Mouse (Mus musculus) midbrain, embryonic 10.5 days (tissue): ENCODE results near the gene Ripor2. TPM values are rescaled to one million over a fixed set of nuclear protein-coding genes. Genes with fewer than 3 reads are reported as not detected.

Source experiments
- DNase-seq: peaks from one replicate; pipeline ENCODE4 v3.0.0-alpha.2; 2017; ENCODE audit warnings: low spot score
- H3K27ac ChIP-seq: fragments of 300-500 bp; sonication (generic); replicated peaks from 2 replicates; pipeline ENCODE4 v1.5.1; 2016; ENCODE audit warnings: mild to moderate bottlenecking
- H3K27me3 ChIP-seq: fragments of 300-500 bp; sonication (generic); 2 replicates; pipeline ENCODE4 v1.6.1; 2016; ENCODE audit warnings: low read depth, mild to moderate bottlenecking; ENCODE audit not compliant: poor library complexity, severe bottlenecking
- H3K36me3 ChIP-seq: fragments of 300-500 bp; sonication (generic); 2 replicates; pipeline ENCODE4 v1.6.1; 2016; ENCODE audit warnings: mild to moderate bottlenecking, moderate library complexity
- H3K4me1 ChIP-seq: fragments of 300-500 bp; sonication (generic); 2 replicates; pipeline ENCODE4 v1.6.1; 2016
- H3K4me3 ChIP-seq: fragments of 300-500 bp; sonication (generic); 2 replicates; pipeline ENCODE4 v1.5.1; 2016; ENCODE audit warnings: mild to moderate bottlenecking, moderate library complexity
- H3K9me3 ChIP-seq: fragments of 300-500 bp; sonication (generic); replicated peaks from 2 replicates; pipeline ENCODE4 v1.6.1; 2016; ENCODE audit warnings: mild to moderate bottlenecking
- WGBS: fragments of 180-500 bp; shearing (Covaris S2); methylation state at CpG from one replicate; pipeline ENCODE4 v1.1.7; 2016; 5-methylcytosine and 5-hydroxymethylcytosine counted together
- polyA plus RNA-seq: library from polyadenylated mRNA; unstranded; fragments of >200 nt; fragmentation: Nextera tagmentation; extraction: Ambion mirVana; gene quantifications from 2 replicates; pipeline ENCODE4 v1.2.1, GENCODE M21; 2016

Gene Ripor2
- polyA plus RNA-seq, 1 experiment from 2014 or later: 3.5 TPM

- no peaks in the 10 kb centered on the region for H3K9me3 ChIP-seq
- no peaks in the 10 kb centered on the region for H3K36me3 ChIP-seq
- WGBS: 89% methylated on average over 9 of the region's 9 CpGs
- peaks cover 28% of the 10 kb centered on the region for H3K4me1 ChIP-seq
- no peak overlapping the region for H3K4me3 ChIP-seq
- H3K27me3 ChIP-seq: peaks cover 13% of the 10 kb centered on the region
- H3K27ac ChIP-seq: no peak overlapping the region
- no peak for DNase-seq
These were observed 134.5 kb downstream of the Ripor2 start for GRCm38 (mm10) chr13:24716441-24716840.

- 80% methylated on average over 7 of the region's 7 CpGs for WGBS
- no peak overlapping the region for H3K27ac ChIP-seq
- peaks cover 28% of the 10 kb centered on the region for H3K4me1 ChIP-seq
- H3K9me3 ChIP-seq: no peaks in the 10 kb centered on the region
- no peak overlapping the region for H3K4me3 ChIP-seq
- DNase-seq: no peak
- no peaks in the 10 kb centered on the region for H3K36me3 ChIP-seq
- H3K27me3 ChIP-seq: peaks cover 12% of the 10 kb centered on the region
These were observed 135.7 kb downstream of the Ripor2 start for GRCm38 (mm10) chr13:24717677-24718076.

- H3K4me3 ChIP-seq: no peak overlapping the region
- WGBS: 84% methylated on average over 10 of the region's 10 CpGs
- H3K27me3 ChIP-seq: peaks cover 3% of the 10 kb centered on the region; the same call in 1 of the 2 replicates
- peaks cover 12% of the 10 kb centered on the region for H3K4me1 ChIP-seq
- no peak overlapping the region for H3K27ac ChIP-seq
- H3K36me3 ChIP-seq: no peaks in the 10 kb centered on the region
- no peaks in the 10 kb centered on the region; the same call in 1 of the 2 replicates for H3K9me3 ChIP-seq
- DNase-seq: no peak
These were observed 139.5 kb downstream of the Ripor2 start for GRCm38 (mm10) chr13:24721502-24721901.

- H3K9me3 ChIP-seq: no peaks in the 10 kb centered on the region; the same call in 1 of the 2 replicates
- H3K27ac ChIP-seq: no peak overlapping the region
- H3K4me3 ChIP-seq: no peak overlapping the region
- no peak for DNase-seq
- peaks cover 3% of the 10 kb centered on the region; the same call in 1 of the 2 replicates for H3K27me3 ChIP-seq
- H3K36me3 ChIP-seq: no peaks in the 10 kb centered on the region
- peaks cover 19% of the 10 kb centered on the region for H3K4me1 ChIP-seq
- WGBS: 65% methylated on average over 8 of the region's 8 CpGs
These were observed 141.9 kb downstream of the Ripor2 start for GRCm38 (mm10) chr13:24723699-24724394.

- Histone ChIP-seq H3K27ac (no peak overlapping the region), H3K4me3 (no peak overlapping the region), H3K36me3 (no peaks in the 10 kb centered on the region), H3K4me1 (peaks cover 19% of the 10 kb centered on the region), H3K9me3 (no peaks in the 10 kb centered on the region; the same call in 1 of the 2 replicates), H3K27me3 (peaks cover 3% of the 10 kb centered on the region; the same call in 1 of the 2 replicates)
- 61% methylated on average over 4 of the region's 4 CpGs for WGBS
- no peak for DNase-seq
These were observed 142.4 kb downstream of the Ripor2 start for GRCm38 (mm10) chr13:24724395-24724759.

- peaks cover 3% of the 10 kb centered on the region; the same call in 1 of the 2 replicates for H3K27me3 ChIP-seq
- H3K9me3 ChIP-seq: no peaks in the 10 kb centered on the region; the same call in 1 of the 2 replicates
- DNase-seq: no peak
- H3K36me3 ChIP-seq: no peaks in the 10 kb centered on the region
- H3K4me1 ChIP-seq: peaks cover 16% of the 10 kb centered on the region
- H3K4me3 ChIP-seq: no peak overlapping the region
- 89% methylated on average over 5 of the region's 5 CpGs for WGBS
- no peak overlapping the region for H3K27ac ChIP-seq
These were observed 147.1 kb downstream of the Ripor2 start for GRCm38 (mm10) chr13:24729128-24729527.

- H3K27ac ChIP-seq: no peak overlapping the region
- no peaks in the 10 kb centered on the region for H3K27me3 ChIP-seq
- no peak for DNase-seq
- H3K4me1 ChIP-seq: no peaks in the 10 kb centered on the region
- H3K36me3 ChIP-seq: no peaks in the 10 kb centered on the region
- 90% methylated on average over 5 of the region's 5 CpGs for WGBS
- no peaks in the 10 kb centered on the region for H3K9me3 ChIP-seq
- H3K4me3 ChIP-seq: no peak overlapping the region
These were observed 152.5 kb downstream of the Ripor2 start for GRCm38 (mm10) chr13:24734502-24734901.

- Histone ChIP-seq H3K27me3 (no peaks in the 10 kb centered on the region), H3K4me1 (no peaks in the 10 kb centered on the region), H3K36me3 (no peaks in the 10 kb centered on the region), H3K4me3 (no peak overlapping the region), H3K9me3 (no peaks in the 10 kb centered on the region), H3K27ac (no peak overlapping the region)
- 92% methylated on average over 6 of the region's 6 CpGs for WGBS
- no peak for DNase-seq
These were observed 153.7 kb downstream of the Ripor2 start for GRCm38 (mm10) chr13:24735608-24736131.

GRCm38 (mm10) chr13:24741028-24741427 lies 159.0 kb downstream of the Ripor2 start, which contains the start of gene Armh2:
Gene Armh2, plus strand, starts transcription at chr13:24741232.
- no peak within 1 kb of the TSS for H3K27ac ChIP-seq
- peaks cover 5% of the 10 kb centered on the region; the same call in 1 of the 2 replicates for H3K36me3 ChIP-seq
- H3K4me1 ChIP-seq: no peaks in the 10 kb centered on the region
- H3K9me3 ChIP-seq: no peaks in the 10 kb centered on the region
- no peak for DNase-seq
- H3K27me3 ChIP-seq: no peaks in the 10 kb centered on the region
- H3K4me3 ChIP-seq: no peak within 1 kb of the TSS
- 93% methylated on average over 10 of the region's 10 CpGs for WGBS

GRCm38 (mm10) chr13:24747823-24748222 lies 165.8 kb downstream of the Ripor2 start:
- no peak for DNase-seq
- Histone ChIP-seq H3K4me3 (no peak overlapping the region), H3K36me3 (peaks cover 48% of the 10 kb centered on the region), H3K27ac (no peak overlapping the region), H3K4me1 (no peaks in the 10 kb centered on the region), H3K27me3 (no peaks in the 10 kb centered on the region), H3K9me3 (no peaks in the 10 kb centered on the region)
- WGBS: 89% methylated on average over 3 of the region's 3 CpGs

- H3K4me3 ChIP-seq: no peak overlapping the region
- H3K27ac ChIP-seq: no peak overlapping the region
- DNase-seq: no peak
- no peaks in the 10 kb centered on the region for H3K9me3 ChIP-seq
- H3K36me3 ChIP-seq: peaks cover 75% of the 10 kb centered on the region
- WGBS: 94% methylated on average over 8 of the region's 8 CpGs
- no peaks in the 10 kb centered on the region for H3K4me1 ChIP-seq
- no peaks in the 10 kb centered on the region for H3K27me3 ChIP-seq
These were observed 168.8 kb downstream of the Ripor2 start for GRCm38 (mm10) chr13:24750807-24751206.

- 93% methylated on average over 8 of the region's 8 CpGs for WGBS
- Histone ChIP-seq H3K27ac (no peak overlapping the region), H3K27me3 (no peaks in the 10 kb centered on the region), H3K36me3 (peaks cover 81% of the 10 kb centered on the region), H3K4me3 (no peak overlapping the region), H3K9me3 (no peaks in the 10 kb centered on the region), H3K4me1 (no peaks in the 10 kb centered on the region)
- no peak for DNase-seq
These were observed 169.4 kb downstream of the Ripor2 start for GRCm38 (mm10) chr13:24751396-24751795.

GRCm38 (mm10) chr13:24756756-24757155 lies 174.8 kb downstream of the Ripor2 start:
- WGBS: 93% methylated on average over 3 of the region's 3 CpGs
- Histone ChIP-seq H3K4me1 (peaks cover 14% of the 10 kb centered on the region), H3K4me3 (no peak overlapping the region), H3K27me3 (no peaks in the 10 kb centered on the region), H3K27ac (no peak overlapping the region), H3K36me3 (peaks cover 83% of the 10 kb centered on the region), H3K9me3 (no peaks in the 10 kb centered on the region)
- no peak for DNase-seq
